Mouse (Mus musculus) gastrocnemius, postnatal 14 days (tissue): Measurements from ENCODE around the gene Gm10642. TPM values are rescaled to one million over a fixed set of nuclear protein-coding genes. Genes with fewer than 3 reads are reported as not detected.

Source experiments
- total RNA-seq, 2 experiments: library from RNA; stranded (reverse); gene quantifications; 2 replicates each; pipeline ENCODE4 v1.2.3; 2021

Gm10642 gene
- total RNA-seq, 2 experiments from 2014 or later = 0.22 to 0.37 TPM

Other genes with a start within 250 kb of the Gm10642 start
- gene Ccnb2, start 234.7 kb upstream of the Gm10642 start, total RNA-seq = 1 to 10 TPM; 5.3 TPM
- gene Rnf111, start 152.5 kb upstream of the Gm10642 start, total RNA-seq = 10 to 100 TPM; 12.4 to 13.6 TPM
- gene Sltm, start 113.5 kb upstream of the Gm10642 start, total RNA-seq = 10 to 100 TPM; 15.8 to 16.6 TPM
- gene Mindy2, start 923 bp downstream of the Gm10642 start, total RNA-seq = 10 to 100 TPM; 12.3 to 14.4 TPM
- gene Adam10, start 22.7 kb downstream of the Gm10642 start, total RNA-seq = 10 to 100 TPM; 26.4 to 35.9 TPM